Mouse (Mus musculus): Measurements from ENCODE around the gene Lkaaear1.

Lkaaear1 gene

GRCm38 (mm10) chr2:181698241-181698640 is at the start of gene Lkaaear1:
TSS of gene Lkaaear1 (minus strand) at chr2:181698442.
- no peak for DNase-seq

- DNase-seq, result peak; percentile 32 to 56
Measured at GRCm38 (mm10) chr2:181730051-181730450, 31.8 kb upstream of the Lkaaear1 start.

GRCm38 (mm10) chr2:181727659-181728262 is 29.5 kb upstream of the Lkaaear1 start:
- DNase-seq, result no peak

GRCm38 (mm10) chr2:181722213-181722612 is 24.0 kb upstream of the Lkaaear1 start:
- DNase-seq, result peak in 1 of 2 experiments; percentile 12

- DNase-seq, result no peak
Measured at GRCm38 (mm10) chr2:181721200-181721599, 23.0 kb upstream of the Lkaaear1 start.

GRCm38 (mm10) chr2:181720061-181720460 is 21.8 kb upstream of the Lkaaear1 start:
- DNase-seq, result no peak

- no peak for DNase-seq
Measured at GRCm38 (mm10) chr2:181716991-181717390, 18.7 kb upstream of the Lkaaear1 start.

- no peak for DNase-seq
Measured at GRCm38 (mm10) chr2:181715382-181715781, 17.1 kb upstream of the Lkaaear1 start.

- peak in 1 of 2 experiments; percentile 35 for DNase-seq
Measured at GRCm38 (mm10) chr2:181714903-181715326, 16.7 kb upstream of the Lkaaear1 start, which contains the start of gene Oprl1. TSS of gene Oprl1 (plus strand) at chr2:181715016.

- no peak for DNase-seq
Measured at GRCm38 (mm10) chr2:181713749-181714148, 15.5 kb upstream of the Lkaaear1 start.

GRCm38 (mm10) chr2:181706668-181707067 is 8.4 kb upstream of the Lkaaear1 start:
- no peak for DNase-seq

- no peak for DNase-seq
Measured at GRCm38 (mm10) chr2:181696801-181697420, 1.3 kb downstream of the Lkaaear1 start.

GRCm38 (mm10) chr2:181695776-181696175 is 2.5 kb downstream of the Lkaaear1 start:
- no peak for DNase-seq

- DNase-seq, result no peak
Measured at GRCm38 (mm10) chr2:181694581-181694980, 3.7 kb downstream of the Lkaaear1 start.

GRCm38 (mm10) chr2:181693339-181694280 is 4.6 kb downstream of the Lkaaear1 start, which contains the start of gene Rgs19:
TSS of gene Rgs19 (minus strand) at chr2:181693977.
- peak; percentile 90 to 92 for DNase-seq

GRCm38 (mm10) chr2:181692304-181692703 is 5.9 kb downstream of the Lkaaear1 start:
- no peak for DNase-seq

- no peak for DNase-seq
Measured at GRCm38 (mm10) chr2:181691571-181691970, 6.7 kb downstream of the Lkaaear1 start.

GRCm38 (mm10) chr2:181691083-181691482 is 7.2 kb downstream of the Lkaaear1 start:
- no peak for DNase-seq

GRCm38 (mm10) chr2:181689466-181690160 is 8.6 kb downstream of the Lkaaear1 start:
- DNase-seq, result no peak

- no peak for DNase-seq
Measured at GRCm38 (mm10) chr2:181687586-181687985, 10.7 kb downstream of the Lkaaear1 start.

- no peak for DNase-seq
Measured at GRCm38 (mm10) chr2:181685686-181686085, 12.6 kb downstream of the Lkaaear1 start.

GRCm38 (mm10) chr2:181684713-181685112 is 13.5 kb downstream of the Lkaaear1 start:
- DNase-seq, result no peak

GRCm38 (mm10) chr2:181683381-181683780 is 14.9 kb downstream of the Lkaaear1 start:
- no peak for DNase-seq

All from thymus, postnatal 36 days (tissue).